Mouse (Mus musculus) forebrain, embryonic 13.5 days (tissue): ENCODE measurements around the gene Zfp951. TPM values are rescaled to one million over a fixed set of nuclear protein-coding genes. Genes with fewer than 3 reads are reported as not detected.
"Not testable (repeated sequence)": the region's sequence is repeated elsewhere in the genome, so short reads cannot be mapped to it uniquely, and the experiment has no call there.

Source experiments
- ATAC-seq: fragments of 200-750 bp; cut with Nextera tagmentation; 2 replicates; pipeline ENCODE4 v1.8.0; 2017
- H3K27ac ChIP-seq: fragments of 300-500 bp; sonication (generic); 2 replicates; pipeline ENCODE4 v1.5.1; 2015; ENCODE audit warnings: inconsistent platforms, mild to moderate bottlenecking, moderate library complexity
- H3K27me3 ChIP-seq: fragments of 300-500 bp; sonication (generic); 2 replicates; pipeline ENCODE4 v1.6.1; 2015; ENCODE audit warnings: mild to moderate bottlenecking, inconsistent platforms
- H3K36me3 ChIP-seq: fragments of 300-500 bp; sonication (generic); 2 replicates; pipeline ENCODE4 v1.6.1; 2015; ENCODE audit warnings: mild to moderate bottlenecking, inconsistent platforms; ENCODE audit not compliant: poor library complexity, severe bottlenecking
- H3K4me1 ChIP-seq: fragments of 300-500 bp; sonication (generic); 2 replicates; pipeline ENCODE4 v1.6.1; 2015; ENCODE audit warnings: inconsistent platforms
- H3K4me2 ChIP-seq: fragments of 300-500 bp; sonication (generic); 2 replicates; pipeline ENCODE4 v1.6.1; 2015; ENCODE audit warnings: inconsistent platforms, mild to moderate bottlenecking, moderate library complexity
- H3K4me3 ChIP-seq: fragments of 300-500 bp; sonication (generic); 2 replicates; pipeline ENCODE4 v1.5.1; 2015; ENCODE audit warnings: mild to moderate bottlenecking, inconsistent platforms
- H3K9ac ChIP-seq: fragments of 300-500 bp; sonication (generic); 2 replicates; pipeline ENCODE4 v1.6.1; 2015; ENCODE audit warnings: mild to moderate bottlenecking, inconsistent platforms
- H3K9me3 ChIP-seq: fragments of 300-500 bp; sonication (generic); replicated peaks from 2 replicates; pipeline ENCODE4 v1.6.1; 2016; ENCODE audit warnings: inconsistent platforms
- WGBS: fragments of 180-500 bp; shearing (Covaris S2); methylation state at CpG from one replicate; pipeline ENCODE4 v1.1.7; 2015; 5-methylcytosine and 5-hydroxymethylcytosine counted together
- polyA plus RNA-seq: library from polyadenylated mRNA; unstranded; fragments of >200 nt; fragmentation: Nextera tagmentation; extraction: Ambion mirVana; gene quantifications from 2 replicates; pipeline ENCODE4 v1.2.1, GENCODE M21; 2015

Gene Zfp951
- 2.4 and 3.4 TPM in 2 replicates for polyA plus RNA-seq

- H3K27ac ChIP-seq, H3K4me1 ChIP-seq, H3K9me3 ChIP-seq, H3K9ac ChIP-seq, H3K27me3 ChIP-seq, H3K36me3 ChIP-seq, H3K4me2 ChIP-seq: not testable (repeated sequence)
- peak within 1 kb of the TSS; percentile 17; the same call in 1 of the 2 replicates for H3K4me3 ChIP-seq
- peak; percentile 93 for ATAC-seq
- 46% methylated on average over 11 of the region's 12 CpGs for WGBS
Observed at GRCm38 (mm10) chr5:104859962-104860525, at the start of gene Zfp951. Gene Zfp951 (minus strand): TSS chr5:104860070.

- 94% methylated on average over 5 of the region's 5 CpGs for WGBS
Observed at GRCm38 (mm10) chr5:104906556-104906955, 46.7 kb upstream of the Zfp951 start.

GRCm38 (mm10) chr5:104859045-104859961, 567 bp downstream of the Zfp951 start:
- not testable (repeated sequence) for H3K4me2 ChIP-seq, H3K4me1 ChIP-seq, H3K27ac ChIP-seq, H3K9ac ChIP-seq, H3K27me3 ChIP-seq, H3K36me3 ChIP-seq
- Histone ChIP-seq H3K4me3 (peak overlapping the region; percentile 17; the same call in 1 of the 2 replicates), H3K9me3 (peaks cover 13% of the 10 kb centered on the region)
- WGBS, result 54% methylated on average over 10 of the region's 15 CpGs
- peak; percentile 80 for ATAC-seq

More at GRCm38 (mm10) chr5:104906556-104906955, 46.7 kb upstream of the Zfp951 start:
- not testable (repeated sequence) for H3K36me3 ChIP-seq, ATAC-seq, H3K27me3 ChIP-seq, H3K4me2 ChIP-seq, H3K4me3 ChIP-seq, H3K9ac ChIP-seq, H3K4me1 ChIP-seq, H3K9me3 ChIP-seq, H3K27ac ChIP-seq

GRCm38 (mm10) chr5:104854546-104854945, 5.3 kb downstream of the Zfp951 start:
- not testable (repeated sequence) for H3K27ac ChIP-seq, H3K4me1 ChIP-seq, H3K27me3 ChIP-seq, H3K4me2 ChIP-seq, H3K36me3 ChIP-seq, H3K9ac ChIP-seq, ATAC-seq, H3K4me3 ChIP-seq
- H3K9me3 ChIP-seq, result peaks cover 30% of the 10 kb centered on the region
- 87% methylated on average over 3 of the region's 3 CpGs for WGBS

GRCm38 (mm10) chr5:104833330-104833729, 26.5 kb downstream of the Zfp951 start:
- Histone ChIP-seq H3K9me3 (peaks cover 59% of the 10 kb centered on the region), H3K4me1 (no peaks in the 10 kb centered on the region), H3K27me3 (no peaks in the 10 kb centered on the region), H3K9ac (no peak overlapping the region), H3K4me2 (no peak overlapping the region), H3K27ac (no peak overlapping the region), H3K4me3 (no peak overlapping the region), H3K36me3 (no peaks in the 10 kb centered on the region)
- no peak for ATAC-seq

GRCm38 (mm10) chr5:104829611-104830010, 30.3 kb downstream of the Zfp951 start:
- Histone ChIP-seq H3K4me3 (no peak overlapping the region), H3K4me2 (no peak overlapping the region), H3K27me3 (no peaks in the 10 kb centered on the region), H3K9ac (no peak overlapping the region), H3K9me3 (peaks cover 59% of the 10 kb centered on the region), H3K4me1 (no peaks in the 10 kb centered on the region), H3K27ac (no peak overlapping the region), H3K36me3 (no peaks in the 10 kb centered on the region)
- ATAC-seq, result no peak
- 67% methylated on average over 1 of the region's 1 CpGs for WGBS

- not testable (repeated sequence) for H3K27ac ChIP-seq, H3K4me3 ChIP-seq, H3K9ac ChIP-seq, ATAC-seq, H3K4me2 ChIP-seq, H3K27me3 ChIP-seq, H3K4me1 ChIP-seq, H3K36me3 ChIP-seq
- H3K9me3 ChIP-seq, result peaks cover 18% of the 10 kb centered on the region
- 79% methylated on average over 6 of the region's 6 CpGs for WGBS
Observed at GRCm38 (mm10) chr5:104770138-104770537, 89.7 kb downstream of the Zfp951 start.

Other genes starting within 250 kb of the Zfp951 start
- 0.29 and 0.30 TPM in 2 replicates for gene Abcg3, start 122.6 kb upstream of the Zfp951 start, polyA plus RNA-seq